Mouse (Mus musculus) kidney, adult 9 months (tissue): ENCODE data around the gene Tmem242.

Experiments
- DNase-seq: peaks from one replicate; pipeline ENCODE4 v3.0.0; 2022

Tmem242 gene

GRCm38 (mm10) chr17:5372951-5373350, 67.1 kb downstream of the Tmem242 start:
- no peak for DNase-seq

DNA sequence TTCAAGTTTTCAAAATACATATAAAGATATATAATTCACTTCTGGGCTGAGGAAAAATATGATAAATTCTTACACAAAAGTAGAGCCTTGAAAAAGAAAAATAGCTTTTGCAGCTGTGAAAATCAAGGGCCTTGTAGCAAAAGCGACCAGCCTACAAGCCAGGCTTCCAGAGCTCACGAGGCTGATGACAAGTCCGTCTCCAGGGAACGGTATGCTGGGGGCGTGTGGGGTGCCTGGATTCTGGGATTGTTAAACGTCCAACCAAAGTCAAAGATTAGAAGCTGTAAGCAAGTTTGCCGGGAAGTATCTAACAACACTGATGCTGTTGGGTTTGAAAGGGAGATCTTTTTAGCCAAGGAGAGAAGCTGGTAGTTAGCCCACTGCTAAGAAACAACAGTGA, 68.5 kb downstream of the Tmem242 start:
- no peak for DNase-seq

- DNase-seq = no peak
These were observed 69.0 kb downstream of the Tmem242 start for GRCm38 (mm10) chr17:5371032-5371431.

DNA sequence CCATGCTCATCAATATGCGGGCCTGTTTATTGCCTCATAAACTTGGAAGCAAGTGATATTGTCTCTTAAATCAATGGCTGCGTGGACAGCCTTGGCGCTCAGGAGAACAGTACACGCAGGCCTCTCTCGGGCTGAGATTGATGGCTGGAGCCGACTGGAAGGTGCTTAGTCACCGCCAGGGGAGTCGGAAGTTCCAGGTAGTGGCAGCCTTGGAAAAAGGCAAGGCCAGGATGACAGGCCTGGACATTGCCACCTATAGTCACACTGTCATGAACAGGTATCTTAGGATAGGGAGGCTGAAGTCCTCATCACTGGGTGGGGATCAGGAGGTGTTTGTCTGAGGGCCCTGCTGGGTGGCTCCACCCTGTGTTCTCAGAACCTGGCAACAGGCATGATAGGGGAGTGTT, 74.1 kb downstream of the Tmem242 start:
- no peak for DNase-seq
